Mouse (Mus musculus): ENCODE results near the gene Leng8.
A peak's percentile ranks its signal among the peaks of the same experiment; 100 is the strongest.

GRCm38 (mm10) chr7:4164090-4164910 is 27.5 kb downstream of the Leng8 start, which contains the start of gene Cdc42ep5:
- TF ChIP-seq CTCF (IDR thresholded peaks at IDR 0.05; ENCODE audit: extremely low read depth, insufficient read length, insufficient replicate concordance, low read depth, low read length), result no peak
- TF ChIP-seq POLR2A (IDR thresholded peaks at IDR 0.05; ENCODE audit: low read depth, low read length), result 0 out of 2 replicates have a peak, but pooled peaks have one; percentile 17
